Mouse (Mus musculus): ENCODE data around the gene Prrg3.

- TF ChIP-seq CTCF (IDR thresholded peaks at IDR 0.05), result no peak
- no peak for TF ChIP-seq EP300 (IDR thresholded peaks at IDR 0.05)
These were observed 59.8 kb downstream of the Prrg3 start for GRCm38 (mm10) chrX:72022241-72022640.

Data from lung, postnatal 0 days (tissue).